Mouse (Mus musculus) forebrain, embryonic 14.5 days (tissue): ENCODE measurements around the gene Slc39a11. TPM values are rescaled to one million over a fixed set of nuclear protein-coding genes. Genes with fewer than 3 reads are reported as not detected.

ENCODE experiments used
- ATAC-seq: fragments of 200-750 bp; cut with Nextera tagmentation; 2 replicates; pipeline ENCODE4 v1.8.0; 2017; ENCODE audit warnings: mild to moderate bottlenecking, moderate library complexity
- DNase-seq: peaks from one replicate; pipeline ENCODE4 v3.0.0-alpha.2; 2015; ENCODE audit warnings: low spot score
- H3K27ac ChIP-seq: fragments of 300-500 bp; sonication (generic); 2 replicates; pipeline ENCODE4 v1.5.1; 2014; ENCODE audit warnings: low read depth, mild to moderate bottlenecking, control low read depth, low read length, moderate library complexity
- H3K27me3 ChIP-seq: fragments of 300-500 bp; sonication (generic); replicated peaks from 2 replicates; pipeline ENCODE4 v1.6.1; 2014; ENCODE audit warnings: low read length, control low read depth, mixed read lengths; ENCODE audit not compliant: control insufficient read depth, insufficient read depth
- H3K36me3 ChIP-seq: fragments of 300-500 bp; sonication (generic); 2 replicates; pipeline ENCODE4 v1.6.1; 2014; ENCODE audit warnings: low read length, control low read depth; ENCODE audit not compliant: control insufficient read depth, insufficient read depth
- H3K4me1 ChIP-seq: fragments of 300-500 bp; sonication (generic); 2 replicates; pipeline ENCODE4 v1.6.1; 2014; ENCODE audit warnings: antibody characterized with exemption, low read length, control low read depth; ENCODE audit not compliant: control insufficient read depth, insufficient read depth
- H3K4me2 ChIP-seq: fragments of 300-500 bp; sonication (generic); 2 replicates; pipeline ENCODE4 v1.6.1; 2014; ENCODE audit warnings: mild to moderate bottlenecking, control low read depth, low read length
- H3K4me3 ChIP-seq: fragments of 300-500 bp; sonication (generic); 2 replicates; pipeline ENCODE4 v1.5.1; 2014; ENCODE audit warnings: low read depth, low read length, control low read depth
- H3K9ac ChIP-seq: fragments of 300-500 bp; sonication (generic); 2 replicates; pipeline ENCODE4 v1.6.1; 2014; ENCODE audit warnings: mild to moderate bottlenecking, low read length, control low read depth, moderate library complexity
- H3K9me3 ChIP-seq: fragments of 300-500 bp; sonication (generic); replicated peaks from 2 replicates; pipeline ENCODE4 v1.6.1; 2016; ENCODE audit warnings: low read length, control low read depth, mixed read lengths; ENCODE audit not compliant: control insufficient read depth
- WGBS: fragments of 180-500 bp; shearing (Covaris S2); extraction: QIAGEN DNeasy Blood & Tissue Kit; methylation state at CpG from one replicate; pipeline ENCODE4 v1.1.7; 2014; 5-methylcytosine and 5-hydroxymethylcytosine counted together
- polyA plus RNA-seq: library from polyadenylated mRNA; unstranded; fragments of >200 nt; fragmentation: Nextera tagmentation; extraction: Ambion mirVana; gene quantifications from 2 replicates; pipeline ENCODE4 v1.2.1, GENCODE M21; 2014

The Slc39a11 gene
- polyA plus RNA-seq, 1 experiment from 2014 or later, result 29.5 TPM

DNA sequence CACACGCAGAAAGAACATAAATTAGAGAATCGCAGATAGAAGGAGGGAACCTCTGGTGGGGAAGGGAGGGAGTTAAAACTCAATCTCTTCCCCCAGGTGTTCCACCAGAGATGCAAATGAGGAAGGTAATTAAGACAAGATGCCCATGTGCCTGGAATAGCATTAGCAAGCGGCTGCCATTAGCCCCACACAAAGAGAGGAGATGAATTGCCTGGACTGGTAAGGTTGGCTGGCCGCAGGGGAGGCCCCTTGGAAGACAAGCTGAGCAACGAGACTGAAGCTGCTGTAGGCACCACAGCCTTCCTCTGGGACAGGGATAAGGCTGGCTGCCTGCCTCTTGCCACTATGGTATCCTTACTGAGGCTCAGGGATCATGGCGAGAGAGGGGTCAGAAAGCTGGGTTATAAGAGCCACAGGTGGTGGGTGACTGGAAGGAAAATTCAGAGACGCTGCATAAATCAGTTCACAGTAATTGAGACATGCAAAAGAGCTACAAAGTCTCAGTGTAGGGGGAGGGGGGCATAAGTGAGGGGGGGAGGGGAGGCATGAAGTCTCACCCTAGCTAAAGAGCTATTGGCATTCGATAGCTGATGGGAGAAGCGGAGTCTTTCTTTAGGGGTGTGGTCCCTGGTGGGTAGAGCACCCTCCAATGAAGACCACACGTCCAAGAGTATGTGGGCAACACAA, 340.5 kb downstream of the Slc39a11 start:
- 41% methylated on average over 10 of the region's 10 CpGs for WGBS
- Histone ChIP-seq H3K4me3 (no peak overlapping the region), H3K9me3 (no peaks in the 10 kb centered on the region), H3K4me1 (peaks cover 16% of the 10 kb centered on the region), H3K36me3 (no peaks in the 10 kb centered on the region), H3K4me2 (no peak overlapping the region), H3K27ac (peak overlapping the region; percentile 59; the same call in 1 of the 2 replicates), H3K27me3 (no peaks in the 10 kb centered on the region), H3K9ac (no peak overlapping the region)
- ATAC-seq (peak; percentile 57; the same call in 1 of the 2 replicates), DNase-seq (peak; percentile 51)

DNA sequence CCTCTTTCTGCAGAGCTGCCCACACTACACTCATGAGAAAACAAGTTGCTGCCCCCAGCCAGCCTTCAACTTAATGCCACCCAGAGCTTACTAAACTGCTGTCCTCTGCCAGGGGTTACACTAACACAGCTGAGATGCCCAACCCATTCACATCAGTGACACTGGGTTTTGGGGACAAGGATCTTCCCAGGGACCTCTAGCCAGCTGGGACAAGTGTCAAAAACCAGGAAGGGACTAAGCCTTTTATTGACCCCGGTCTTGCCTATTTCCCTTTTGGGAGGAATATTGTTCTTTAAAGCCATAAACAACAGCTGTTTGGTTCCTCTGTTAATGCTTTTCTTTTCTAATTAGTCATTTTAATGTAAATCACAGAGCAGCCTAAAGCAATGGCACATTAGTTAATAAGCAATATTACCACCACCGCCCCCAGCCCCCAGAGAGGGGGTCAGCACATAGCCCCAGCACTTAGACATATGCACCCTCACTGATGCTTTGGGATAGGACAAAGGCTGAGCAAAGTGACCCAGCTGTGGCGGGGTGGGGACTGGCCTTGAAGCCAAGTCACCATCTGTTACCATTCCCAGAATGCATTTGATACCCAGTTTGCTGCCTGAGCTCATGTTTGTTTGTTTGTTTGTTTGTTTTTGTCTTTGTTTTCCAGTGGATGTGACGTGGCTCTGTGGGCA, 341.5 kb downstream of the Slc39a11 start:
- no peaks in the 10 kb centered on the region for H3K27me3 ChIP-seq
- no peak overlapping the region for H3K9ac ChIP-seq
- DNase-seq (peak; percentile 51), ATAC-seq (peak; percentile 82)
- H3K27ac ChIP-seq, result peak overlapping the region; percentile 61
- peaks cover 16% of the 10 kb centered on the region for H3K4me1 ChIP-seq
- H3K9me3 ChIP-seq, result no peaks in the 10 kb centered on the region
- H3K4me3 ChIP-seq, result no peak overlapping the region
- no peaks in the 10 kb centered on the region for H3K36me3 ChIP-seq
- 35% methylated on average over 4 of the region's 4 CpGs for WGBS
- H3K4me2 ChIP-seq, result no peak overlapping the region

- Histone ChIP-seq H3K4me2 (no peak overlapping the region), H3K9me3 (no peaks in the 10 kb centered on the region), H3K4me3 (no peak overlapping the region), H3K27me3 (no peaks in the 10 kb centered on the region), H3K9ac (no peak overlapping the region), H3K36me3 (no peaks in the 10 kb centered on the region), H3K27ac (no peak overlapping the region), H3K4me1 (peaks cover 6% of the 10 kb centered on the region; the same call in 1 of the 2 replicates)
- no peak for ATAC-seq
- 85% methylated on average over 5 of the region's 5 CpGs for WGBS
- no peak for DNase-seq
Observed at GRCm38 (mm10) chr11:113303204-113303603, 346.7 kb downstream of the Slc39a11 start.

DNA sequence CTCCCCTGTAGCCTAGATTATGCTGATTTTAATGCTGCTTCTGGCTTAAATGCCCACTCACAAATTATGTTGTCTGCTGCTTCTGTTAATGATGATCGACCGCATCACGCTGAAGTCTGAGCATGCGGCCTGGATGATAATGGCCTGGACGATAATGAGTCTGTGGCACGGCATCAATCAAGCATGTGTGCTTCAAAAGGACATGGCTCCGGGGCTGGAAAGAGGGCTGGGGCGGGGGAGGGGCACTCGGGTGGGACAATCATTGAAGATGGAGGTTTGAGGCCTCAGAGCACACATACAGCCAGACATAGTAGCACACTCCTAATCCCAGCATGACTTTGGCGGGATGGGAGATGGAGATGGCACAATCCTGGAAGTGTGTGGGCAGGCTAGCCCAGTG, 350.4 kb downstream of the Slc39a11 start:
- peak overlapping the region; percentile 60; the same call in 1 of the 2 replicates for H3K27ac ChIP-seq
- H3K4me1 ChIP-seq, result peaks cover 8% of the 10 kb centered on the region; the same call in 1 of the 2 replicates
- H3K36me3 ChIP-seq, result no peaks in the 10 kb centered on the region
- H3K27me3 ChIP-seq, result no peaks in the 10 kb centered on the region
- no peak overlapping the region for H3K4me3 ChIP-seq
- H3K4me2 ChIP-seq, result no peak overlapping the region
- WGBS, result 30% methylated on average over 10 of the region's 10 CpGs
- no peaks in the 10 kb centered on the region for H3K9me3 ChIP-seq
- H3K9ac ChIP-seq, result no peak overlapping the region
- DNase-seq, result peak; percentile 69
- peak; percentile 24 for ATAC-seq

GRCm38 (mm10) chr11:113297765-113298164, 352.1 kb downstream of the Slc39a11 start:
- WGBS, result 9% methylated on average over 2 of the region's 2 CpGs
- H3K27ac ChIP-seq, result no peak overlapping the region
- ATAC-seq, result peak; percentile 55

DNA sequence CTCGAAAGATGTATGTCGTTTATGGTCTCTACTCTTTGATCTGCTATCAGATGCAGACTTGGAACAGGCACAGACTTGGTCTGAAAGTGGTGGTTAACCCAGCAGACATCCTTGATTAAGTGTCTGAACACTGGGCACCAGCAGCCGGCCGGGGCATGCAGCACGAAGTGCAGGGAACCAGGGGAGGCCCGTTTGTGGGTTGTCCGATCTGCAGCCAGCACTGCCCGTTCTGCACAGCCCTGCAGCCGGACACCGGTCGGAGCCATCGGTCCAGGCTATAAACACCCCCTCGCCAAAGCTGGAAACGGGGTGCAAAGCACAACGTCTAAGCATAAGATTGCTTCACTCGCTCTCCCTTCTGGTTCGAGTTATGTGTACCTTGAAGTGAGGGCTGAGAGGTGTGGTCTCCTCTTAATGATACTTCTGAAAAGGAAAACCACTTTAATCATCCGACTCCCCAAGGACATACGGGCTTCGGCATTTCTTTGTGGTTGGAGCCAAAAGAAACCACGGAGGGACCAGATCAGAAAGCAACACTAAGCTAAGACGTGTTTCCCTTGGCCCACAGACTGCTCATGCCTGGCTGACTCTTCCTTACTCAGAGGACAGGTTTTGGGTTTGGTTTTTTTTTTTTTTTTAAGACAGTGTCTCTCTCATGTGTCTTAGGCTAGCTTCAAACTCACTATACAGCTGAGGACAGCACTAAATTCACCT, 352.8 kb downstream of the Slc39a11 start:
- DNase-seq (no peak), ATAC-seq (no peak)
- H3K4me1 ChIP-seq, result peaks cover 12% of the 10 kb centered on the region
- H3K27me3 ChIP-seq, result no peaks in the 10 kb centered on the region
- WGBS, result 92% methylated on average over 22 of the region's 22 CpGs
- no peaks in the 10 kb centered on the region for H3K36me3 ChIP-seq
- no peak overlapping the region for H3K9ac ChIP-seq
- H3K4me2 ChIP-seq, result no peak overlapping the region
- no peak overlapping the region for H3K4me3 ChIP-seq
- H3K27ac ChIP-seq, result no peak overlapping the region
- no peaks in the 10 kb centered on the region for H3K9me3 ChIP-seq

More at GRCm38 (mm10) chr11:113297765-113298164, 352.1 kb downstream of the Slc39a11 start:
- no peaks in the 10 kb centered on the region for H3K9me3 ChIP-seq
- no peak overlapping the region for H3K9ac ChIP-seq
- no peak overlapping the region for H3K4me3 ChIP-seq
- DNase-seq, result peak; percentile 92
- peaks cover 11% of the 10 kb centered on the region; the same call in 1 of the 2 replicates for H3K4me1 ChIP-seq
- H3K36me3 ChIP-seq, result no peaks in the 10 kb centered on the region
- no peaks in the 10 kb centered on the region for H3K27me3 ChIP-seq
- no peak overlapping the region for H3K4me2 ChIP-seq

- DNase-seq (peak; percentile 86), ATAC-seq (no peak)
- H3K27ac ChIP-seq, result no peak overlapping the region
Observed at GRCm38 (mm10) chr11:113296162-113296561, 353.7 kb downstream of the Slc39a11 start.

DNA sequence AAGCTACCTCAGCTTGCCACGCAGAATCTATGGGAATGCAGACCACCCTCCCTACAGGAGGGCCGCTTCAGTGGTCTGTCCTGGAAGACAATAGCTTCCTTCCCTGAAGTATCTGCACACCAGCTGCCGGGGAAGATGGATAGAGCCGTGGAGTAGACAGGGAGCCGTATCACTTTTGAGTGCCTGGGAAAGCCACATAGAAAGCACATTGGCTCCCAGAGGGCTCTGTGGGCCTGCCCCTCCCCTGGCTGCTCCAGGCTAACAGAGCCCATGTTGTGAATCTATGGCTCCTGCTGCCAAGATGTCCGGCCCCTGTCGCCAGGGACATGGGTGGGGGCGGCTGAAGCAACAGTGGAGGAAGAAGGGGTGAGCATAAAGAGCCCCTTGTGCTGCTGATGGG, 355.4 kb downstream of the Slc39a11 start:
- H3K9ac ChIP-seq, result no peak overlapping the region; the same call in 1 of the 2 replicates
- ATAC-seq (peak; percentile 38; the same call in 1 of the 2 replicates), DNase-seq (peak; percentile 67)
- peaks cover 12% of the 10 kb centered on the region for H3K4me1 ChIP-seq
- H3K27ac ChIP-seq, result no peak overlapping the region
- no peaks in the 10 kb centered on the region for H3K9me3 ChIP-seq
- no peaks in the 10 kb centered on the region for H3K27me3 ChIP-seq
- H3K36me3 ChIP-seq, result no peaks in the 10 kb centered on the region
- H3K4me3 ChIP-seq, result no peak overlapping the region
- WGBS, result 18% methylated on average over 8 of the region's 8 CpGs
- no peak overlapping the region for H3K4me2 ChIP-seq

More at GRCm38 (mm10) chr11:113296162-113296561, 353.7 kb downstream of the Slc39a11 start:
- no peaks in the 10 kb centered on the region for H3K27me3 ChIP-seq
- 33% methylated on average over 7 of the region's 7 CpGs for WGBS
- peaks cover 15% of the 10 kb centered on the region for H3K4me1 ChIP-seq
- no peak overlapping the region for H3K4me3 ChIP-seq
- H3K4me2 ChIP-seq, result no peak overlapping the region
- H3K36me3 ChIP-seq, result no peaks in the 10 kb centered on the region
- no peaks in the 10 kb centered on the region for H3K9me3 ChIP-seq
- no peak overlapping the region for H3K9ac ChIP-seq
